Comparison of ENCODE assay signal across 35 mouse cellular contexts in genomic region chr12:117776841-117777240, GRCm38 (mm10).
"Had no signal": no experiment of that assay in that cellular context is flagged by ENCODE, and none has a peak within 500 bp of the region (broad histone marks: within the 10 kb centered on the region; RNA-seq: fewer than 3 reads in every experiment).

No protein-coding gene starts in this region.

- H3K4me3 ChIP-seq: heart, embryonic 10.5 days; heart, embryonic 12.5 days; heart, embryonic 13.5 days; heart, embryonic 15.5 days; hindbrain, embryonic 10.5 days; hindbrain, embryonic 12.5 days; hindbrain, embryonic 13.5 days; hindbrain, embryonic 15.5 days; intestine, embryonic 15.5 days; kidney, embryonic 15.5 days; layer of hippocampus, adult 2 months had no signal

- H3K4me1 ChIP-seq: heart, embryonic 10.5 days; heart, embryonic 12.5 days; heart, embryonic 13.5 days; heart, embryonic 15.5 days; hindbrain, embryonic 10.5 days; hindbrain, embryonic 12.5 days; hindbrain, embryonic 13.5 days; hindbrain, embryonic 15.5 days; intestine, embryonic 15.5 days; kidney, embryonic 15.5 days had no signal

- H3K9ac ChIP-seq: heart, embryonic 12.5 days; heart, embryonic 13.5 days; heart, embryonic 15.5 days; hindbrain, embryonic 12.5 days; hindbrain, embryonic 13.5 days; hindbrain, embryonic 14.5 days; hindbrain, embryonic 15.5 days; intestine, embryonic 15.5 days; kidney, embryonic 15.5 days had no signal

- H3K4me2 ChIP-seq: heart, embryonic 11.5 days; heart, embryonic 12.5 days; heart, embryonic 13.5 days; heart, embryonic 15.5 days; hindbrain, embryonic 12.5 days; hindbrain, embryonic 13.5 days; hindbrain, embryonic 14.5 days; hindbrain, embryonic 15.5 days; intestine, embryonic 15.5 days; kidney, embryonic 15.5 days had no signal

- H3K36me3 ChIP-seq: heart, embryonic 10.5 days; heart, embryonic 12.5 days; heart, embryonic 13.5 days; heart, embryonic 15.5 days; hindbrain, embryonic 10.5 days; hindbrain, embryonic 12.5 days; hindbrain, embryonic 13.5 days; hindbrain, embryonic 15.5 days; intestine, embryonic 15.5 days; kidney, embryonic 15.5 days had no signal

- H3K9me3 ChIP-seq: heart, embryonic 10.5 days; heart, embryonic 12.5 days; heart, embryonic 13.5 days; heart, embryonic 15.5 days; hindbrain, embryonic 10.5 days; hindbrain, embryonic 12.5 days; hindbrain, embryonic 13.5 days; hindbrain, embryonic 15.5 days; intestine, embryonic 15.5 days; kidney, embryonic 15.5 days had no signal

- H3K27me3 ChIP-seq: heart, embryonic 12.5 days; heart, embryonic 13.5 days; heart, embryonic 15.5 days; hindbrain, embryonic 12.5 days; hindbrain, embryonic 15.5 days; intestine, embryonic 15.5 days; kidney, embryonic 15.5 days had no signal

- H3K27ac ChIP-seq: heart, embryonic 10.5 days; heart, embryonic 13.5 days; heart, embryonic 15.5 days; hindbrain, embryonic 10.5 days; hindbrain, embryonic 12.5 days; hindbrain, embryonic 13.5 days; hindbrain, embryonic 14.5 days; hindbrain, embryonic 15.5 days; hindbrain, postnatal 0 days; intestine, embryonic 15.5 days; kidney, embryonic 15.5 days; kidney, postnatal 0 days; layer of hippocampus, adult 2 months had no signal

- DNase-seq: heart, postnatal 10 days; heart, postnatal 14 days; heart, postnatal 36 days; heart, postnatal 4 days; kidney, adult 11 months; kidney, adult 18-20 months; kidney, adult 2 months; kidney, adult 8-10 months; kidney, adult 9 months; kidney, postnatal 10 days; kidney, postnatal 14 days; kidney, postnatal 25 days; kidney, postnatal 36 days; kidney, postnatal 4 days; layer of hippocampus, adult 9-11 months; layer of hippocampus, postnatal 36 days had no signal

- ATAC-seq: hindbrain, embryonic 16.5 days; hindbrain, postnatal 0 days; inflammation-experienced regulatory T-cells, adult 6 months; intestine, embryonic 15.5 days; intestine, embryonic 16.5 days; intestine, postnatal 0 days had no signal
